Mouse (Mus musculus) right cerebral cortex, postnatal 4 days (tissue): ENCODE measurements around the gene Ces2h.
"Not testable (repeated sequence)": the region's sequence is repeated elsewhere in the genome, so short reads cannot be mapped to it uniquely, and the experiment has no call there.

Experiments used
- DNase-seq: peaks from one replicate; pipeline ENCODE4 v3.0.0-alpha.2; 2022

Gene Ces2h

GRCm38 (mm10) chr8:105000586-105000985 is at the start of gene Ces2h:
Gene Ces2h, plus strand, starts transcription at chr8:105000853.
- DNase-seq = no peak

DNA sequence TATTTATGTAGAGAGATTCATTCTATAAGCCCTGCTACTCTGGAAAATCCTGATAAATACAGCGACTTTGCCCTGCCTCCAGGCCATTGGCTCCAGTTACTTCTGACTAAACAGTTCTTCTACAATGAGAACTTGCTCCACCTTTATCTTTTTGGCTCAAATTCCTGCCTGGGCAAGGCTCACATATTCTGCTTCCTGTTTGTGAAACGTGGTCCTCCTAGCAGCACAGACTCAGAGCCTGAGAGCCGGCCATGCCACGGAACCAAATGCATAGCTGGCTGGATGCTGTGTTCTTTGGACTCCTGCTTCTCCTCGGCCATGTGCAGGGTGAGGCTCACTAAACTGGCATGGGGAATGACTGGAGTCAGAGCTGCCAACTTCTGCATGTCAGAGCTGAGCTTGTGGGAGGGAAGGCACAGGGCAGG is 39.1 kb upstream of the Ces2h start, which contains the start of gene Ces2g:
TSS of gene Ces2g (plus strand) at position 182 of the 425 bp plus-strand sequence.
- DNase-seq = no peak

- no peak for DNase-seq
These were observed 38.3 kb upstream of the Ces2h start for GRCm38 (mm10) chr8:104962229-104962901.

DNA sequence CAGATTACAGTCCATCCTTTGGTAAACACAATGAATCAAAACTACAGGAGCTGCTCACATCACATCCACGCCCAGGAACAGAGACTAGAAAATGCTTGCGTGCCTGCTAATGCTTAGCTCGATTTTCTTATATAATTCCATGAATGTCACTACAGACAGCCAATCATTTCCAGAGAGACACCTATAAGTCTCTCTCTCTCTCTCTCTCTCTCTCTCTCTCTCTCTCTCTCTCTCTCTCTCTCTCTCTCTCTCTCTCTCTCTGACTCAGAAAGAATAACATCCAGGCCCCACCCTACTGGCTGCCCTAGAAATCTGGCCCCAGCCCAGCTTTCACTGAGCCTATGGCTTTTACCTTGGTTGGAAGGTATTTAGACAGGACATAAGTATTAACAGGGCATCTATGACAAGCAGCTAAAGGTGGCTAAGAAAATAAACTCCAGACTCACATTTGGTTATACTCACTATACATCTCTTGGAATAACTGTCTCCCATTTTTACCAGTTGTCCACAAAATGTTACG is 37.2 kb upstream of the Ces2h start:
- no peak for DNase-seq

DNA sequence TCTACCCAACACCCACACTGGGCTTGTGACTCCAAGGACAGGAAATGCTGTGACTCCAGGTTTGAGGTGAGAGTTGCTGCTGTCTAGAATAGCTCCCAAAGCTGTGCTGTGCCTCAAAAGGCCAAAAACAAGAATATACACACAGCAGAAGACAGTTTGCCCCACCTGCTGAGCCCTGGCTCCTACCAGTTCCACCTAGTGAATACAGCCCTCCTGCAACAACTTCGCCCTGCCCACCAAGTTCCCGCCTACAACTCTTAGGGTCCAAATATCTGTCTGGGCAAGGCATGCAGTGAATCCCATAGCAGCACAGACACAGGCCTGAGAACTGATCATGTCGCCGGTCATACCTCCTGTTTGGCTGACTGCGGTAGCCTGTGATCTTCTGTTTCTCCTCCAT is 16.5 kb upstream of the Ces2h start:
- DNase-seq = no peak

- DNase-seq = no peak
These were observed 15.7 kb upstream of the Ces2h start for GRCm38 (mm10) chr8:104984942-104985341.

GRCm38 (mm10) chr8:104998191-104998590 is 2.5 kb upstream of the Ces2h start:
- no peak for DNase-seq

DNA sequence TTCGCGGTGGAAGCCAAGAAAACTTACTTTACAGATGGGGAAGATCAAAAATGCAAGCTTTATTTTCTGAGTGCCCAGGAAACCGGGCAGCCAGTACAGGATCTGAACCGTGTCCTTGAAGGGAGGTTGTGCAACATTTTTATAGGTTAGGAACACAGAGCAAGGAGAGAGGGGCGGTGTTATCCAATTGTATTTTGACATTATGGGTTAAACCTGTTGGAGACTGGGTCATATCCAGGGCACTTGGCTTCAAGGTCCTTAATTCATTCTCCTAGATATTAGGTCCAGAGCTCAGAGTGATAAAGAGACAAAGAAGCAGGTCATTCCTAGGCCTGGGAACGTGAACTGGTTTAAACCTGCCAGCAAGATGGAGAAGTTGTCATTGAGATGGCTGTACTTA is 1.5 kb upstream of the Ces2h start:
- DNase-seq = no peak

DNA sequence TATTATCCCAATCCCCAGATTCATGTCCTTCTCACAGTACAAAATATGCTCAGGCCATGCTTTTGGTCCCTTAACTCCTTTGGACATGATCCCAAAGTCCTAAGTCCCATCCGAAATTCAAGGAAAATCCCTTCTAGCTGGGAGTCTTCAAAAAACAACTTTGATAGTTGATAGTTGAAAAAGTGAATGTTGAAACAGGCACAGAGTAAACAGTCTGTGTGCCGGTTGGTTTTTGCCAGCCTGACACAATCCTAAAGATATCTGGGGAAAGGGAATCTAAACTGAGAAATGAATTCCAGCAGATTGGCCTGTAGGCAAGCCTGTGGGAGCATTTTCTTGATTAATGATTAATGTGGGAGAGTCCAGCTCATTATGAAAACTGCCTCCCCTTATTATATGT is 9.3 kb downstream of the Ces2h start:
- DNase-seq = no peak

DNA sequence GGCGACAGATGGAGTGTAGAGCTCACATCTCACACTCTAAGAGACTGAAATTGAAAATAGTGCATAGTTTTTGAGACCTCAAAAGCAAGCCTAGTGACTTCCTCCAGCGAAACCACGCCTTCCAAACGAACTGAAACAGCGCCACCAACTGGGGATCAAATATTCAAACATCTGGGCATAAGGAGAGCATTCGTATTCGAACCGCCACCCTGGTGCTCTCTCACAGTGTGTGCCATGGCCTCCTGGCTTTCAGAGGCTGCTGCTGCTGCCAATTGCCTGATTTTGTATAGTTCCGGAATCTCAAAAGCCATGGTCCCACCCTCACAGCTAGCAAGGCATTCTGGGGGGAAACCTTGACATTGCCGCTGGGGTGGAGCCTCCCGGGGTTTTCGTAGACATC is 10.5 kb downstream of the Ces2h start:
- DNase-seq = no peak

- DNase-seq = no peak
These were observed 13.7 kb downstream of the Ces2h start for GRCm38 (mm10) chr8:105014391-105014790.

DNA sequence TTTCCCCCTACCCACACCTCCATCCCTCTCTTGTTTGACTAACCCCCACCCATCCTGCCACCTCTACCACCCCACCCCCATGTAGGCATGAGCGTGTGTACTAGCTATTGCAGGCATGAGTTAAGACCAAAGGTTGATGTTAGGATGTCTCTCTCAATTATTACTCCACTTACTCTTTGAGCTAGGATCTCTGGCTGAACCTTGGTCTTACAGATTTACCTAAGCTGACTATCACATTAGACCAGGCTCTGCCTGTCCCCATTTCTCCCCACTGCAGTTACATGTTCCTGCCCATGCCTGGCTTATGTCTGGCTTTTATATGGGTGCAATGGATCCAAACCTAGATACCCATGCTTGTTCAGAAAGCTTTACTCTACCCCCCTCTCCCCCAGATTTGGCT is 21.3 kb downstream of the Ces2h start:
- DNase-seq = no peak

GRCm38 (mm10) chr8:105023087-105023486 is 22.4 kb downstream of the Ces2h start:
- no peak for DNase-seq

GRCm38 (mm10) chr8:105025050-105025449 is 24.4 kb downstream of the Ces2h start:
- no peak for DNase-seq

- DNase-seq = no peak
These were observed 42.9 kb downstream of the Ces2h start for GRCm38 (mm10) chr8:105043510-105043909.

DNA sequence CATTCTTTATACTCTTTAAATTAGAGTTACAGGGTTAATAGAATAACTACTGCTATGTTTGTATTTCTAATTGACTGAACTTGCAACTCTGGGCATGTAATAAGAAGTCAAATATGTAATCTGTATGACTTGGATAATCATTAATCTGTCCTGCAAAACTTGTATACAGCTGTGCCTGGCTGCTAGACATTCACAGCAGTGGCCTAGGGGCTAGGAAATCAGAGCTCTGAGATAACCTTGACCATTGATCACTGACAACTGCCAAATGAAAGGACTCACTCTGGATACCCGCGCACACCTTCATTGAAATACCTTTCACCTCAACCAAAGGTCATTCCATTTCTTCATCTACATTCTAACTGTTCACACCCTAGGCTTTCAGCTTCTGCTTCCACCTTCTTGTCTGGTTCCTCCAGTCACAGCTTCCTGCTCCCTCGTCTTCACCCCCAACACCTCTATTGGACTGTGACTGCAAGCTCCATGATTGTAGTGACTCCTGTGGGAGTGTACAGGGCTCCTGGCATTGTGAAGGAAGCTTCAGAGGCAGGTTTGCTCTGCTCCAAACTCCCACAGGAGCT is 45.3 kb downstream of the Ces2h start:
- no peak for DNase-seq

GRCm38 (mm10) chr8:105048371-105048854 is 47.8 kb downstream of the Ces2h start, which contains the start of gene Ces3a:
Gene Ces3a, plus strand, starts transcription at chr8:105048601.
- DNase-seq = no peak

- no peak for DNase-seq
These were observed 55.6 kb downstream of the Ces2h start for GRCm38 (mm10) chr8:105056211-105056610.

GRCm38 (mm10) chr8:105060056-105060455 is 59.4 kb downstream of the Ces2h start:
- DNase-seq = no peak

GRCm38 (mm10) chr8:105066761-105067160 is 66.1 kb downstream of the Ces2h start:
- DNase-seq = peak; percentile 57

- DNase-seq = not testable (repeated sequence)
These were observed 67.3 kb downstream of the Ces2h start for GRCm38 (mm10) chr8:105067905-105068304.

DNA sequence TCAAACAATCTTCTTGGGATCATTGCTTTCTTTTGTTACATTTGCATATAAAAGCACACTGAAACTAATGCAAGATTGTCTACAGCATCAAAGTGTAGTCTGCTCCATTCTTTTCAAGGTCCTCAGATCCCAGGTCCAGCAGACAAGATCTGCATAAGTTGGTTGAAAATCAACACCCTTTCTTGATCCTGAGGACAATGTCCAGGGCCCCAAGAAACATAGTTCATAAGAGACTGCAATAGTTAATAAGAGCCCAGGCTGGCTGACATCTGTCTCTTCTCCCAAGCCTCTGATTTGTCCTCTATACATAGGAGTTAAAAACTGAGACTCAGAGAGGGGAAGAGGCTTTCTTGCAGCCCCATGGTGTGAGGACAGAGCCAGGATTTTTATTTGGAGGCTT is 68.3 kb downstream of the Ces2h start:
- DNase-seq = no peak
